Mouse (Mus musculus): Measurements from ENCODE around the gene Kpna4. TPM values are rescaled to one million over a fixed set of nuclear protein-coding genes. Genes with fewer than 3 reads are reported as not detected.
A peak's percentile ranks its signal among the peaks of the same experiment; 100 is the strongest.

The Kpna4 gene
- polyA plus RNA-seq (2016; fragmentation: Nextera tagmentation; extraction: Ambion mirVana): 26.3 and 34.8 TPM in 2 replicates

DNA sequence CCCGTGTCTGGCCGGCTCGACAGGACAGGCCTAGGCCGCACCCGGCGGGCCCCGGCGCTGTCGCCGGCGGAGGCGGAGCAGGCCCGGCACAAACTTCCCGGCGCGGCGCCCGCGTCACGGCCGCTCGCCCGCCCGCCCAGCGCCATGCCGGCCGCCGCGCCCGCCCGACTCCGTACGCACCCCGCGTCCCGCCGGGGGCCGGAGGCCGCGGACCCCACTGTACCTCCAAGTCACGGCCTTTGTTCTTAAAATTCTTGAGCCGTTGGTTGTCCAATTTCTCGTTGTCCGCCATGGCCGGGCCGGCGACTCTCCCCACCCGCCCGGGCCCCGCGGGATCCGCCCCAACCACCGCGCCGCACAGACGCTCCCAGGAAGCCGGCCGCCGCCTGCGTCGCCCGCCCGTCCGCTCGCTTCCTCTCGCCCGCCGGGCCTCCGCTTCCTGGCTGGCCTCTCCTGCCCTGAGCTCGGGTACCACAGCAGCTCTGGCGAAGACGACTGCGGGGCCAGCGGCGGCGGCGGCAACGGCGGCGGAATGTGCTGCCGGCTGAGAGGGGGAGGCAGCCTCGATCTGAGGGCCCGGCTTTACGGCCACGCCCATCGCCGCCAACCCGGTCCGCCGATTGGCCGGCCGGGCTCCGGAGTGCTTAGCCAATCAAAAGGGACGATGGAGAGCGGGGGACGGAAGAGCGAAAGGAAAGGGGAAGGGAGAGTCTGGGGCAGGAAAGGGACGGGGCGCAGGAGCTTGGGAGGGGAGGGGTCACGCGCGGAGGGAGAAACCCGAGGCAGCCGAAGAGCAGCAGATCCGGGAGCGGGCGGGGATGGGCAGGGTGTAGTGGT is at the start of gene Kpna4:
Gene Kpna4, minus strand, starts transcription at position 605 of the 837 bp plus-strand sequence.
- H3K9me3 ChIP-seq: no peaks in the 10 kb centered on the region
- under 1% methylated on average over 105 of the region's 107 CpGs for WGBS
- 0 out of 2 replicates have a peak, but pooled peaks cover 6% of the 10 kb centered on the region for H3K4me1 ChIP-seq
- no peaks in the 10 kb centered on the region for H3K36me3 ChIP-seq
- peak within 1 kb of the TSS; percentile 93 for H3K4me3 ChIP-seq
- peak within 1 kb of the TSS; percentile 98 for H3K27ac ChIP-seq
- peak; percentile 98 for DNase-seq (ENCODE audit: low spot score)
- no peaks in the 10 kb centered on the region for H3K27me3 ChIP-seq (ENCODE audit: insufficient read depth, poor library complexity, severe bottlenecking)

- Histone ChIP-seq H3K4me3 (no peak overlapping the region), H3K9me3 (no peaks in the 10 kb centered on the region), H3K4me1 (no peaks in the 10 kb centered on the region), H3K36me3 (no peaks in the 10 kb centered on the region), H3K27ac (no peak overlapping the region), H3K27me3 (ENCODE audit: insufficient read depth, poor library complexity, severe bottlenecking) (no peaks in the 10 kb centered on the region)
- WGBS: 50% methylated on average over 1 of the region's 1 CpGs
- DNase-seq (ENCODE audit: low spot score): no peak
These were observed 48.3 kb upstream of the Kpna4 start for GRCm38 (mm10) chr3:69175229-69175628.

DNA sequence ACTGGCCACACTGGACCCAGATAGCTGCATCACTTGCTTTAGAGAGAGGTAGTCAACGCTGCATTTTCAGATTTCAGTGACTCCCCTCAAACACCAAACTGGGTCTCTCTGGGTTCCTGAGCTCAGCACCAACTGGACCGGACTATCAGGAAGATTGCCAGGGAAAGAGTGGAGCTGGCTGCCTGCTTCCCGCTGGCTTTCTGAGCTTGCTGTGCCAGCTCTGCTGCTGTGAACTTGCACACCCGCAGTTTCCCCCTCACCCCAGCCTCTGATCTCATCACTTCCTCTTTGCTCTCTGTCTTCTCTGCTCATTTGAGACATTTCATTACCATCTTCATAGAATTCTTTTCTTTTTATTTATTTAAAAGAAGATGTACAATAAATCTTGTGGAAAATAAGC is 44.2 kb upstream of the Kpna4 start:
- 65% methylated on average over 4 of the region's 4 CpGs for WGBS

DNA sequence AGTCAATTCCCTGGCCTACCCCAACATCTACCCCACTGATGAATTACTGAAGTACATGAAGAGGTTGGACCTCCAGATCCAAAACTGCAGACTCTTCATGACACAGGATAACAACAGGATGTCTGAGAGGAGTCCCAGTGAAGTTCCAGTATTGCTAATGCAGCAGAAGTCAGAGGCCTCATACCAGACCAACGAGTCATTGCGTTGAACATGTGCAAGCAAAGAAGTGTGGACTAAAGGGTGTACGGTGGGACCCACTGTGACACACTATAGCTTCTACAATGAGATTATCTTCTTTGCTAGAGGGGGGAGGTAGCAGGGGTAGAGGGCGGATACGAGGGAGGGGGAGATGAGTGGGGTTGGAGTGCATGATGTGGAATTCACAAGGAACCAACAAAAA is 42.9 kb upstream of the Kpna4 start:
- H3K27ac ChIP-seq: no peak overlapping the region
- H3K36me3 ChIP-seq: no peaks in the 10 kb centered on the region
- H3K9me3 ChIP-seq: no peaks in the 10 kb centered on the region
- no peaks in the 10 kb centered on the region for H3K27me3 ChIP-seq (ENCODE audit: insufficient read depth, poor library complexity, severe bottlenecking)
- H3K4me3 ChIP-seq: no peak overlapping the region
- WGBS: 72% methylated on average over 5 of the region's 5 CpGs
- no peaks in the 10 kb centered on the region for H3K4me1 ChIP-seq
- DNase-seq (ENCODE audit: low spot score): no peak

More for the DNA sequence above, 44.2 kb upstream of the Kpna4 start:
- Histone ChIP-seq H3K4me3 (no peak overlapping the region), H3K4me1 (no peaks in the 10 kb centered on the region), H3K27me3 (ENCODE audit: insufficient read depth, poor library complexity, severe bottlenecking) (no peaks in the 10 kb centered on the region), H3K27ac (no peak overlapping the region), H3K9me3 (no peaks in the 10 kb centered on the region), H3K36me3 (no peaks in the 10 kb centered on the region)
- no peak for DNase-seq (ENCODE audit: low spot score)

DNA sequence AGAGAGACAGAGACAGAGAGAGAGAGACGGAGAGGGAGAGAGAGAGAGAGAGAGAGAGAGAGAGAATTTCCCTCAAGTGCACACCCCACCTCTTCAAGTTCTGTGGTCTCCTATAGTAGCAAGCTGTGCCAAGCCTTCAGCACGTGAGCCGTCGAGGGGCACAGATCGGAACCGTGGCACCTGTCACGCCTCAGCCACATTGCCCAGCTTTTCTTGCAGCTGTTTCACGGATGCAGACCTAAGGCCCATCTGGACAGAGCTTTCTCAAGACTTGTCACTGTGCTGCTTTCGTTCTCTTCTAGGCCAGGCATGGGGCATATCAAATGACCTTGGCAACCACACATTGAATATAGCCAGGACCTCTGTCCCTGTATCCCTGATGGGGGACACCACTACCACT is 41.8 kb upstream of the Kpna4 start:
- Histone ChIP-seq H3K36me3 (no peaks in the 10 kb centered on the region), H3K27ac (no peak overlapping the region), H3K9me3 (no peaks in the 10 kb centered on the region), H3K27me3 (ENCODE audit: insufficient read depth, poor library complexity, severe bottlenecking) (no peaks in the 10 kb centered on the region), H3K4me1 (no peaks in the 10 kb centered on the region), H3K4me3 (no peak overlapping the region)
- WGBS: 82% methylated on average over 9 of the region's 9 CpGs
- DNase-seq (ENCODE audit: low spot score): no peak

GRCm38 (mm10) chr3:69163057-69163456 is 36.1 kb upstream of the Kpna4 start:
- no peaks in the 10 kb centered on the region for H3K27me3 ChIP-seq (ENCODE audit: insufficient read depth, poor library complexity, severe bottlenecking)
- WGBS: 70% methylated on average over 6 of the region's 6 CpGs
- no peaks in the 10 kb centered on the region for H3K9me3 ChIP-seq
- H3K4me1 ChIP-seq: no peaks in the 10 kb centered on the region
- no peak for DNase-seq (ENCODE audit: low spot score)
- no peak overlapping the region for H3K27ac ChIP-seq
- no peaks in the 10 kb centered on the region for H3K36me3 ChIP-seq
- no peak overlapping the region for H3K4me3 ChIP-seq

- H3K27ac ChIP-seq: no peak overlapping the region
- no peaks in the 10 kb centered on the region for H3K4me1 ChIP-seq
- DNase-seq (ENCODE audit: low spot score): no peak
- 55% methylated on average over 1 of the region's 1 CpGs for WGBS
- no peaks in the 10 kb centered on the region for H3K36me3 ChIP-seq
- no peak overlapping the region for H3K4me3 ChIP-seq
- H3K9me3 ChIP-seq: no peaks in the 10 kb centered on the region
- no peaks in the 10 kb centered on the region for H3K27me3 ChIP-seq (ENCODE audit: insufficient read depth, poor library complexity, severe bottlenecking)
These were observed 33.5 kb upstream of the Kpna4 start for GRCm38 (mm10) chr3:69160429-69160828.

GRCm38 (mm10) chr3:69159501-69159900 is 32.6 kb upstream of the Kpna4 start:
- WGBS: 81% methylated on average over 2 of the region's 2 CpGs
- Histone ChIP-seq H3K27me3 (ENCODE audit: insufficient read depth, poor library complexity, severe bottlenecking) (no peaks in the 10 kb centered on the region), H3K9me3 (no peaks in the 10 kb centered on the region), H3K27ac (no peak overlapping the region), H3K4me1 (no peaks in the 10 kb centered on the region), H3K36me3 (no peaks in the 10 kb centered on the region), H3K4me3 (no peak overlapping the region)
- no peak for DNase-seq (ENCODE audit: low spot score)

GRCm38 (mm10) chr3:69157886-69158285 is 31.0 kb upstream of the Kpna4 start:
- Histone ChIP-seq H3K9me3 (no peaks in the 10 kb centered on the region), H3K27ac (no peak overlapping the region), H3K4me1 (no peaks in the 10 kb centered on the region), H3K27me3 (ENCODE audit: insufficient read depth, poor library complexity, severe bottlenecking) (no peaks in the 10 kb centered on the region), H3K36me3 (no peaks in the 10 kb centered on the region), H3K4me3 (no peak overlapping the region)
- 67% methylated on average over 5 of the region's 5 CpGs for WGBS
- no peak for DNase-seq (ENCODE audit: low spot score)

DNA sequence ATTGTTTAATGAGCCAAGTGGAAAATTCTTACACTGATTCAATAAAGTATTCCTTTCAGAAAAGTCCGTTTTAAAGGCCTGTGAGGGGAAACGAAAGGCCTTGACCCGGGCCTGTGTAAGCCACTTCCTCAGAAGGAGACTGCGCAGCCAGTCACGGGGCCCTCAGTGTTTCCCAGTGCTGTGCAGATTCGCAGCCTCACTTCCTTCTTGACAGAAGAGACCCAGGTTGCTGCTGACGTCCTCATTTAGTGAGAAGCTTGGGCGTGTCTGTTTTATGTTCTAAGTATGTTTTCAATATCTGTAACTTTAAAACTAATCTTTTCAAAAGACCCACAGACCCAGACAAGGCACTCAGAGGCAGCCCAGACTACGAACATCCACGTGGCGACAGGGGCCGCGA is 29.6 kb upstream of the Kpna4 start:
- 81% methylated on average over 13 of the region's 13 CpGs for WGBS
- no peak overlapping the region for H3K4me3 ChIP-seq
- H3K9me3 ChIP-seq: no peaks in the 10 kb centered on the region
- no peaks in the 10 kb centered on the region for H3K36me3 ChIP-seq
- no peaks in the 10 kb centered on the region for H3K4me1 ChIP-seq
- H3K27ac ChIP-seq: no peak overlapping the region
- no peak for DNase-seq (ENCODE audit: low spot score)
- no peaks in the 10 kb centered on the region for H3K27me3 ChIP-seq (ENCODE audit: insufficient read depth, poor library complexity, severe bottlenecking)

DNA sequence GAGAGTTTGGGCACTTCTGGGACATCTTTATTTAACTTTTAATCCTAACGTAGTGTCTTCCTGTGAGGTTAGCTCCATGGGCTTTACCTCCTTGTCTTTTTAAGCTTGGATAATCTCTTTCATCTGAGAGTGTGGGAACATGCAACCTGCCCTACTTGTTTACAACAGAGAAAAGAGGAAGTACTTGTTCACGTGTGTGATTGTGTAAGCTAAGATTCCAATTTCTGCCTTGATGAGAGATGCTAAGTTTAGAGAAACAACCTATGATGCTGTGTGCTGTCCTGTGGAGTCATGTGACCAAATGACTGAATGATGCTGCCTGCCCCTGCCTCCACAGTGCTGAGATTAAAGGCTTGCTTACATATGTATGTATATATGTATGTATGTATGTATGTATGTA is 27.8 kb upstream of the Kpna4 start:
- 77% methylated on average over 2 of the region's 2 CpGs for WGBS

DNA sequence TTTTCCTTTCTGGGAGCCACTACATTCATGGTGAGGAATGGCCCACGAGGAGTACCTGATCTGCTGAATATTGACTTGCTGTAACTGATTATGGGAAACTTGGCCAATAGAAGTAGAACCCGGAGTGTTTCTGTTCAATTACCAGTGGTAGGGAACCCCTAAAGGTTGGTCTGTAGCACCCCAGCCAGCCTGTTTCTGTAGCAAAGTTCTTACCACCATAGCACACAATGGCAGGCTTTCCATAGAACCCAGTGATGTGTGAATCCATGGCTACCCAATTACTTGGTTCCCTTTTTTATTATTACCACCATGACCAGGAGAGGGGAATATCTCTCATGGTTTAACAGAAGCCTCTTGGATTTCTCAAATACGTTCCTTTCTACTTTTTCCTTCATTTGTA is 24.0 kb upstream of the Kpna4 start:
- 77% methylated on average over 3 of the region's 3 CpGs for WGBS
- H3K27ac ChIP-seq: no peak overlapping the region
- H3K27me3 ChIP-seq (ENCODE audit: insufficient read depth, poor library complexity, severe bottlenecking): no peaks in the 10 kb centered on the region
- no peaks in the 10 kb centered on the region for H3K36me3 ChIP-seq
- no peak for DNase-seq (ENCODE audit: low spot score)
- no peak overlapping the region for H3K4me3 ChIP-seq
- H3K9me3 ChIP-seq: no peaks in the 10 kb centered on the region
- H3K4me1 ChIP-seq: no peaks in the 10 kb centered on the region

More for the DNA sequence above, 27.8 kb upstream of the Kpna4 start:
- H3K9me3 ChIP-seq: no peaks in the 10 kb centered on the region
- no peak for DNase-seq (ENCODE audit: low spot score)
- no peaks in the 10 kb centered on the region for H3K4me1 ChIP-seq
- no peaks in the 10 kb centered on the region for H3K36me3 ChIP-seq
- H3K4me3 ChIP-seq: no peak overlapping the region
- no peaks in the 10 kb centered on the region for H3K27me3 ChIP-seq (ENCODE audit: insufficient read depth, poor library complexity, severe bottlenecking)
- no peak overlapping the region for H3K27ac ChIP-seq

- H3K4me3 ChIP-seq: no peak overlapping the region
- H3K4me1 ChIP-seq: no peaks in the 10 kb centered on the region
- no peaks in the 10 kb centered on the region for H3K27me3 ChIP-seq (ENCODE audit: insufficient read depth, poor library complexity, severe bottlenecking)
- no peaks in the 10 kb centered on the region for H3K36me3 ChIP-seq
- no peaks in the 10 kb centered on the region for H3K9me3 ChIP-seq
- no peak overlapping the region for H3K27ac ChIP-seq
- DNase-seq (ENCODE audit: low spot score): no peak
- WGBS: 85% methylated on average over 7 of the region's 7 CpGs
These were observed 15.6 kb upstream of the Kpna4 start for GRCm38 (mm10) chr3:69142372-69142994.

Measured in heart, embryonic 10.5 days (tissue).